Mouse (Mus musculus) heart, adult 18-20 months (tissue): ENCODE results near the gene Anks1. TPM values are rescaled to one million over a fixed set of nuclear protein-coding genes. Genes with fewer than 3 reads are reported as not detected.

Experiments
- DNase-seq, 2 experiments: peaks; one replicate each; pipeline ENCODE4 v3.0.0; 2021 to 2022; ENCODE audit warnings: mixed read lengths in 1 of 2
- total RNA-seq, 2 experiments: library from RNA; stranded (reverse); gene quantifications; 2 replicates each; pipeline ENCODE4 v1.2.3; 2021

Anks1 gene
- total RNA-seq, 2 experiments from 2014 or later, result 65.8 to 73.0 TPM

- DNase-seq, result peak; percentile 52 to 64
Measured at GRCm38 (mm10) chr17:28050210-28050609, 141.1 kb downstream of the Anks1 start.

DNA sequence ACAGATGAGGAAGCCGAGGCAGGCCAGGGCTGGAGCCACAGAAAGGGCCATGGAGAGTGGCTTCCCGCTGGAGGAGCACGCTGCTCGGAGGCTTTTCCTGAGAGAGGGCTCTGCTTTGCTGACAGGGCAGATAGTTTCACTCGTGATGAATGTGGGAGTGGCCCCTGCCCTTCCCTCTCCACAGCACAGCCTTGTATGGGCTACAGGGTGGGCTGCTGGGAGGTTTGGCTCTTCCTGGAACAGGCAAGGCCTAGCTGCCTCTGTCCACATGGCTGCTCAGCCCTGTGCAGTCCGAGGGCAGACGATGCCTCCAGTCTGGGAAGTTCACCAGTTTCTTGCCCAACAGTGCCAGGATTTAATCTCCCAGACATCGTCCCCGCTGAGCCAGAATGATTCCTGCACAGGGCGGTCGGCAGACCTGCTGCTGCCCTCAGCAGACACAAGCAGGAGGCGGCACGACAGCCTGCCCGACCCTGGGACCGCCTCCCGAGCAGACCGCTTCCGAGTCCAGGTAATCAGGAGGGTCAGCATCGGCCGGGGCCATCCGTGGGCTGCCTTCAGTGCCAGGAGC lies 143.3 kb downstream of the Anks1 start:
- no peak for DNase-seq

DNA sequence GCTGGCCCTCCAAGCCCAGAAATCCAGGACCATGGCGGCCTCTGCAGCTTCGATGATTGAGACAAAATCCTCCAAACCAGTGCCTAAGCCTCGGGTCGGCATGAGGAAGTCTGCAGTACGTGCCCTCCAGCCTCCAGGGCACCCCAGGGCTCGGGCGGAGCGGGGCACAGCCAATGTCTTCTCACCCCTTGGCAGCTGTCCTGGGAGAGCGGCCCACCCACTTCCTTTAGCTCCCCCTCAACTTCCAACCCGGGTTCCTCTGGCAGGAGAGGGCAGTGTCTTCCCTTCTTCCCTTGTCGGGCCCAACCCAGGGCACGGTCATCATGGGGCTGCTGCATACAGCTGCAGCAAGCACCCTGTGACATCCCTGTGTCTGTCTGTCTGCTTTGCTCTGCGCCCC lies 149.2 kb downstream of the Anks1 start:
- DNase-seq, result no peak

DNA sequence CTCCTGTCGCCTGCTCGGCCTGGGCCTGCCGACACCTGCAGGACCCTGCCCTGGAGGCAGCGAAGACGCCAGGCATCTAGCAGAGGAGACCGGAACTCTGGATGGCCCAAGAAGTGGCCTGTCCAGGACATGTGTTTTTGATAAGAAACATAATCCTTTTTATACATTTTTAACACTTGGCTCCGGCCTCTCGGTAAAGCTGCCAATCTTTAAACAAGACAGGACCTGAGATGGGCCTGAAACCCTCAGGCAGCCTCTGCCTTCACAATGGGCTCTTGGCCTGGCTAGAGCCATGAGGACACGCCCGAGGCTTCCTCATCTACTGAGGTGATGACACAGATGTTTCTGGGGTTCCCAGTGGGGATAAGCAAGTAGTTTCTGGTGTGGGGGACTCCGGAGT lies 151.6 kb downstream of the Anks1 start:
- no peak for DNase-seq

DNA sequence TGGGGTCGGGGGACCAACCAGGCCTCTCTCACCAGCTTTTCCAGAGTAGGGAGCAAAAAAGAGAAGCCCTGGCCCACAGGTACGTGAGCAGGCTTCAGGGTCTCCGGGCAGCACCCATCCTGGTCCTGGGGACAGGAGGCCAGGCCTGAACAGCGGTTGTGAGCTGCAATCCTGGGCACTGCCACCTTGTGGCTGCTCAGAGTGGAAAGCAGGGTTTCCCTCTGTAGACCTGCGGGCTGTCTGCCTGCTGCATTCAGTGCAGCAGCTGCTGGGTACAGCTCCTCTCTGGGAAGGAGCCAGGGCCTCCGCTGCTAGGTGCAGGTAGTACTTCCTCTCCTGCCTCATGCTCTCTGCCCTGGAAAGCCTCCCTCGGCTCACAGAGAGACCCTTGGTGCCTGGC lies 152.4 kb downstream of the Anks1 start:
- no peak for DNase-seq

- DNase-seq, result no peak
Measured at GRCm38 (mm10) chr17:28062710-28063109, 153.6 kb downstream of the Anks1 start.

DNA sequence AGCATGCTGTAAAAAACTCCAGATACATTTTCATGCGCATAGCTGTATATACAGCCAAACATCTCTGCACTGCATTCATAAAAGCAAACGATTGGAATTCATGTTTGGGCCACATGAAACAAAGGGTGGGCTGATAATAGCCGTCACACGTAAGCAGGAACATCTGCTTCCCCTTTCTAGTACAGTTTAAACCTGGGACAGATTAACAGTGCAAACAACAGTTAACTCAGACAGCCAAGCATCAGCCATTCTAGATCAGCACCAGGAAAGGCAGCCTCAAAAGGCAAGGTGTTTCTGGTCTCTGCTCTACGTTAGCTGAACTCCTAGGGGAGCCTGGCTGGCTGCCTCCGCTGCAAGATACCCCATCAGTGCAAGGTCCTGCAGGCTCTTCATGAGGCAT lies 154.1 kb downstream of the Anks1 start:
- DNase-seq, result no peak

DNA sequence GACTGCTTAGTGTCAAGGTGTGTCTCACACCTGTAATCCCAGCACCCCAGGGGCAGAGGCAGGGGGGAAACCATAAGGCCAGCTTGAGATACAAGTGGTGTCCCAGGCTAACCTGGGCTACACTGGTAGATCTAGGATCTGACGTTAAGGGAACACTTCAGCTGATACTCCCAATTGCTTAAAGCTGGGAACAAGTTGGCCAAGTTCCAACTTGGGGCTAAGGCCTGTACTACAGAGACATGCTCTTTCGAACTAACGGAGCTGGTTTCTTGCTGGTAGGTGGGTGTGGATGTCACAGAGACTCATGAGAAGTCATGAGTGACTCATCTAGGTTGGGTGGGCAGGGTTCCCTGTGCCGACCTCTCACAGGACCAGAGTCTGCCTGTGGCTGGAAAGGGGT lies 158.2 kb downstream of the Anks1 start:
- no peak for DNase-seq

DNA sequence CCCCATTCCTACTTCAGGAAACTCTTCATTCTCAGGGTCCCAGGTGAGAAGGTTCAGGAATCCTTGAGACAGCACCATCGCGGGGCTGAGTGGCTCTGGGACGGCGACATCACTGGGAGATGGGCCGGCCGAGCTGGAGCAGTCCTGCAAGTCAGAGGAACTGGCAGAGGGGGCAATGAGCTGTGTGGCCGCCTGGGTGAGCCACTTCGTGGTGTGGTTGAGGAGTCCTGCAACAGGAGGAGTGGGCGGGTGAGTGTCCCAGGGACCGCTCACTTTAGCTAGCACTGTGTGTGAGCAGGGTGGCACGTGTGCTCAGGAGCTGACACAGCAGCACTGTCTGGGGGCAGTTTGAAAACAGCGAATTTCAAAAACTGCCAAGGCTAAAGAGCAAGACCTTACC lies 160.3 kb downstream of the Anks1 start:
- no peak for DNase-seq

- no peak for DNase-seq
Measured at GRCm38 (mm10) chr17:28070256-28070655, 161.2 kb downstream of the Anks1 start.

DNA sequence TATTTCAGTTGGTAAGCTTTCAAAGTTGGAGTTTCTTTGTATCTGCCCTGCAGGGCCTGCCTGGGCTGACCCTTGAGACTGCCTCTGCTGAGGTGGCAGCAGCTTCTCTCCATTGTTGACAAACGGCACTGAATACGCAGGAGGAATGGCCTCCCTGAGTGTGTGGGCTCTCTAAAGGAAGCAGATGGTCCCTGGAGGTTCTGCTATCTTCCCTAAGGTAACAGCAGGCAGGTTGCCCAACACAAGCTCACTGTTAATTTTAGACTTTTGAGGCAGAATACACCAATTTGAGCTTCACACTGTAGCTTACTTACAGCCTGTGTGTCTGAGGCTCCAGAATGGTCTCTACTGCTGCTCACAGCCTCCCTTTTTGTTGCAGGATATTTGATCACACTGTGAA lies 163.6 kb downstream of the Anks1 start:
- DNase-seq, result no peak

DNA sequence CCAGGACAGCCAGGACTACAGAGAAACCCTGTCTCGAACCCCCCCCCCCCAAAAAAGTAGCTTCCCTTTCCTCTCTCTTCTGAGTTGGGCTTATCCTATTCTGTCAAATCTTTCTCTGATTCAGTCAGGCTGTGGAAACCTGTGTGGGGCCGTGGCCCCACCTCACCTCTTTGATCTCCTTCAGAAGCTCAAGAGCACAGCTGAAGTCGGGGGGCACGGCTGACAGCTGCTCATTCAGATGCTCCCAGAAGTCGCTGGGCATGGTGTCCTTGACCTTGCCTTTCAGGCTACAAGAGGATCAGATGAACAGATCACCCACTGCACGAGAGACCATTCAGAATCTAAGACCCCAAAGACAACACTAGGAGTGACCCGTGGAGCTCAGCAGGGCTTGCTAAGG lies 165.4 kb downstream of the Anks1 start:
- DNase-seq, result no peak

GRCm38 (mm10) chr17:28078028-28078427 lies 168.9 kb downstream of the Anks1 start:
- DNase-seq, result no peak

DNA sequence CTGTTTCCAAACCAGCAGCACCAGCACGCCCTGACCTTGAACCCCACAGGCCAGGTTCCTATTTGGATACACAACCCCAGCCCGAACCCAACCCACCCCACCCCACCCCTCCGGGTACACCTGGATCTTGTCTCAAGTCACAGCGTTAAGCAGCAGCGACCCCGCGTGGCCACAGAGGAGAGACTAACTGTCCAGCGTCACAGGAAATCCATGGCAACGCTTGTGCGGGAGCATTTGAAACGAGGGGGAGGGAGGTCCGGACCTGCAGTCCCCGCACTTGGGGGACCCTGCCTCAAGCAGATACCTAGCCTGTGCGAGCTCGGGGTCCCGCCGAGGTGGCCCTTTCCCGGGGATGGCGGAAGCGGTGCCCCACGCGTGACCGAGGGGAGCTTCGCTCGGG lies 170.5 kb downstream of the Anks1 start:
- peak; percentile 80 to 93 for DNase-seq

DNA sequence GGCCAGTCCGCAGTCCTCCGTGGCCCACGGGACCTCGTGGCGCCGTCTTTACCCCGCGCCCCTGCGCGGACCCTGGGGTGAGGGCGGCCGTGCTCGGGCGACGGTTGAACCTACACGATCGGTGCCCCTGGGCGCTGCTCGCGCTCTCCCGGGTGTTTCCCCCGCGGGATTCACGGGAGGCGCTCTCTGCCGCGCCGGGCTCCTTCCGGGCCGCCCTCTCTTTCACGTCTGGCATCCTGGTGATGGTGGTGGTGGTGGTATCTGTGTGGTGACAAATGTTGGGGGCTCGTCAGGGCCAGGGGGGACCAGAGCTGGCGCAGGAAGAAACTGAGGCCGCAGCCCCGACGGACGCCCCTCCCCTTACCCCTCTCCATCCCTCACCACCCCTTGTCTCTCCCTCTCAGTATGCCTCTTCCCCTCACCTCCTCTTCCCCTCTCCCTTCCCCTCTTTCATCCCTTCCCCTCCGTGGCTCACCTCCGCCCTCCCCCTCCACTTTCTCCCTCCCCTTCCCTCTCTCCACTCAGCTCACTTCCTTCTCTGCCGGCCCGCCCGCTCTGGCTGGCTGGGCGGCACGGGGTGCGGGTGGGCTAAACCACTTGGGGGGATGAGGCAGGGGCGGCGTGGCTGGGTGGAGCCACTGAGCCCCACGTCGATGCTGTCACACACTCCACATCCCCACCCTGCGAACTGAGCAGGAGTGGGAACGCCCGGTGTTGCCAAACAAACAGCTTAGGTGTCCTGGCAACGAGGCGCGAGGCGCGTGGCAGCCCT lies 171.1 kb downstream of the Anks1 start, which contains the start of gene Tcp11:
Gene Tcp11, minus strand, starts transcription at position 595 of the 772 bp plus-strand sequence.
- peak in 1 of 2 experiments; percentile 40 for DNase-seq

GRCm38 (mm10) chr17:28080817-28081165 lies 171.7 kb downstream of the Anks1 start:
- DNase-seq, result no peak

DNA sequence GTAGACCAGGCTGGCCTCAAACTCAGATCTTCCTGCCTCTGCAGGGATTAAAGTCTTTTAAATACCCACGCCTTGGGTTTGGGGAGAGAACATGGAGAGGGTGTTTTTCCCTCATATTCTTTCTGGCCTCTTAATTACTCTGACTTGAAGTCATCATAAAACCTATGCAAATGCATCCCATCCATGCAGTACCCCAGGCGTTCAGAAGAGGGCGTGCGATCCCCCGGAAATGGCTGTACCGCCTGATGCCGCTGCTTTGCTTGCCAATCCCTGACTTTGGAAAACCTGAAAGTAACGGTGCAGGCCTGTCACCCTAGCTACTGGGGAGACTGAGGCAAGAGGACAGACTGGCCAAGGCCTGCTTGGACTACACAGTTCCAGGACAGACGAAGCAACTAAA lies 172.3 kb downstream of the Anks1 start:
- peak in 1 of 2 experiments; percentile 53 for DNase-seq

- DNase-seq, result no peak
Measured at GRCm38 (mm10) chr17:28081856-28082255, 172.8 kb downstream of the Anks1 start.

DNA sequence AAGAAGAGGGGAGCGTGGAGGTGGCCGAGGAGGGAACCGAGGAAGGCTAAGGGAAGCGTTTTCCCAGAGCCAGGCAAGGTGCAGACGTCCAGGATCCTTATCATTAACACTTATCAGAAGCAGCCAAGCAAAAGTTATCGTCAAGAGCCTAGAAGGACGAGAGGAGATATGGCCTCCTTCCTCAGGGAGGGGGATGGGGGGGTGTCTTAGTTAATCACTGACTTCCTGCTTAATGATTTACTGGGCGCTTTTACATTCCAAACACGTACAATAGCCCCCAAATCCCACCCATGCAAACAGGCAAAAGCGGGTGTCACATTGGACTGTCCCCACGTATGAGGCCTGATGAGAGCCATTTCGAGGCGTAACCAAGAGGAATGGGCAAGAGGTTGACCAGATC lies 173.8 kb downstream of the Anks1 start:
- no peak for DNase-seq

DNA sequence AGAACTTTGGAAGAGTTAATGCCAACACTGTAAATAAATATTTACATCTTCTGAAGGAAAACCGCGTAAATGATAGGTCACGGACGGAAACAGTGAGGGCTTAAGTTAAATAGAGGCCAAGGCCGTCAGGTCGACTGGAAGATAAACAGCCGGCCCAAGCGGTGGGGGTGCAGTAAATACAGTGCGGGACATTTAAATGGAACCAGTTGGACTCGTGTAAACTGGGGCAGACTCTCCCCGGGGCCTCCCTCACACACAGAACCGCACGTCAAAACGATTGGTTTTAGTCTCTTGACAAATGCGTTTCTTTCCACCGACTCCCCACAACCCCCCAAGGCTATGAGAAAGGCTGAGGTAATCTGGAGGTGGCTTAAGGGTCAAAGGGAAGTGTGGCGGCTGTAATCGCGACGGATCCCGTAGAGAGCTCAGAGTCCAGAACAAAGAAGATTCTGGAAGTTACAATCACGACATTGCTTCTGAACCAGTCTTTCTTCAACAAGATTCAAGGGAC lies 175.3 kb downstream of the Anks1 start:
- no peak for DNase-seq

GRCm38 (mm10) chr17:28084964-28085363 lies 175.9 kb downstream of the Anks1 start:
- DNase-seq, result peak; percentile 90 to 93

GRCm38 (mm10) chr17:28087430-28087829 lies 178.3 kb downstream of the Anks1 start:
- no peak for DNase-seq

GRCm38 (mm10) chr17:28088718-28089117 lies 179.6 kb downstream of the Anks1 start:
- DNase-seq, result no peak

- no peak for DNase-seq
Measured at GRCm38 (mm10) chr17:28092297-28092696, 183.2 kb downstream of the Anks1 start.
